Mouse (Mus musculus): Measurements from ENCODE around the gene Tbx6.

Gene Tbx6

GRCm38 (mm10) chr7:126780971-126781635 is at the start of gene Tbx6:
Gene Tbx6 (plus strand): TSS chr7:126781483.
- no peak for DNase-seq (ENCODE audit: low read depth, low spot score)

- DNase-seq (ENCODE audit: low read depth, low spot score) = no peak
Observed at GRCm38 (mm10) chr7:126736122-126736521, 45.2 kb upstream of the Tbx6 start.

GRCm38 (mm10) chr7:126739551-126739950 is 41.7 kb upstream of the Tbx6 start:
- no peak for DNase-seq (ENCODE audit: low read depth, low spot score)

DNA sequence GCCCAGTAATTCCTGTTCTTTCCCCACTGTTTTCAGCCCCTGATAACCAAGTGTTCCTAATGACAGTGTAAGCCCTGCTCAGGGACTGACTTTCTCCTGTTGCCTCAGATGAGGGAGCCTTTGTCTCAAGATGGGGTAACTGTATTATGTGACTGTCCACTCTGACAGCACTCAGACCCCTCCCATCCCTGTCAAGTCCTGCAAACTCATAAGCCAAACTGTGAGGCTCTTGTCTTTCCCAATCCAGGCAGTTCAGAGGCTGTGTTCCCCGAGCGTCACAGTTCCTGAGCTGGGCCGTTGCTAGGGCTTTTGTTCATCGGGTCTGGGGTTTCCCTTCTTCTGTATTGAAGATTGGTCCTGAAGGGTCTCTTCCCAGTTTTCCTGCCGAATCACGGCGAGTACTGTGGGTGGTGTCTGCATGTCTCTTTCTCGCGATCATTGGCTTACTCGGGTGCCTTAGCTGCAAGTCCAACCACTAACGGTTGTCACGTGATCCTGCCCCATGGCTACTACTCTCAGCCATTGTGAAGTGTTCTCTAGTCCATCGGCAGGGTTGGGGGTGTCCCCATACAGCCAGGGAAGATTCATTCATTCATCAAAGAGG is 41.0 kb upstream of the Tbx6 start:
- DNase-seq (ENCODE audit: low read depth, low spot score) = no peak

GRCm38 (mm10) chr7:126740977-126741376 is 40.3 kb upstream of the Tbx6 start:
- DNase-seq (ENCODE audit: low read depth, low spot score) = no peak

DNA sequence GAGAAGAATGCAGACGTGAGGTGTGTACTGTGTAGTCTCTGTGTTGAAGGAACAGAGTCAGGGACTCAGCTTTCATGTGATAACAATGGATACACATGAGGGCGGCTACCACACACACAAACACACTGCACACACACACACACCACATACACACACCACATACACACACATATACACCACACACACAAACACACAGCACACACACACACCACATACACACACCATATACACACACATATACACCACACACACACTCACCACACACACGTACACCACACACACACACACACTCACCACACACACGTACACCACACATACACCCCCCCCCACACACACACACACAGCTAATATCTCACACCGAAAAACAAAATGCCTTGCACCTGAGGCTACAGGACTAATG is 39.8 kb upstream of the Tbx6 start:
- DNase-seq (ENCODE audit: low read depth, low spot score) = no peak

GRCm38 (mm10) chr7:126741964-126742482 is 39.3 kb upstream of the Tbx6 start:
- DNase-seq (ENCODE audit: low read depth, low spot score) = no peak

- no peak for DNase-seq (ENCODE audit: low read depth, low spot score)
Observed at GRCm38 (mm10) chr7:126746066-126746465, 35.2 kb upstream of the Tbx6 start.

DNA sequence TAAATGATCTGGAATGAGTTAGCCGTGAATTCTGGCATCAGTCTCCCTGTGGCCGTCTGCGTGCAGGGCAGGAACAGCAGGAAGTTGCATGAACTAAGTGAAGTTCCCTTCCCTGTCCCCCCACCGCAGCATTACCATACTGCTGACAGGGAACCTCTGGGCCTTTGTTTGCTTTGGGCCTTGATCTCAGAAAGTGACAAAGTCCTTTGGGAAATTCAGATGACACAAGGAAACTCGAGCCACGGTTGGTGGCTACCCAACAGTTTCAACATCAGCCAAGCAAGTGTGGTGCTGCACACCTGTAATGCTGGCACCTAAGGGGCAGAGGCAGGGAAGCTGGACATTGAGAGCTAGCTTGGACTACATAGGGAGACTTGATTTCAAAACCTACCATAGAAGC is 34.5 kb upstream of the Tbx6 start:
- DNase-seq (ENCODE audit: low read depth, low spot score) = no peak

- no peak for DNase-seq (ENCODE audit: low read depth, low spot score)
Observed at GRCm38 (mm10) chr7:126748824-126749223, 32.5 kb upstream of the Tbx6 start.

- DNase-seq (ENCODE audit: low read depth, low spot score) = no peak
Observed at GRCm38 (mm10) chr7:126749582-126750343, 31.5 kb upstream of the Tbx6 start.

- peak; percentile 73 for DNase-seq (ENCODE audit: low read depth, low spot score)
Observed at GRCm38 (mm10) chr7:126754866-126755265, 26.4 kb upstream of the Tbx6 start.

GRCm38 (mm10) chr7:126758539-126758938 is 22.7 kb upstream of the Tbx6 start:
- DNase-seq (ENCODE audit: low read depth, low spot score) = no peak

- DNase-seq (ENCODE audit: low read depth, low spot score) = peak; percentile 82
Observed at GRCm38 (mm10) chr7:126759050-126759671, 22.1 kb upstream of the Tbx6 start, which contains the start of gene Mapk3. Gene Mapk3 (plus strand): TSS chr7:126759601.

GRCm38 (mm10) chr7:126759672-126760390 is 21.5 kb upstream of the Tbx6 start:
- no peak for DNase-seq (ENCODE audit: low read depth, low spot score)

- DNase-seq (ENCODE audit: low read depth, low spot score) = no peak
Observed at GRCm38 (mm10) chr7:126760391-126760802, 20.9 kb upstream of the Tbx6 start.

- DNase-seq (ENCODE audit: low read depth, low spot score) = no peak
Observed at GRCm38 (mm10) chr7:126760956-126761355, 20.3 kb upstream of the Tbx6 start.

DNA sequence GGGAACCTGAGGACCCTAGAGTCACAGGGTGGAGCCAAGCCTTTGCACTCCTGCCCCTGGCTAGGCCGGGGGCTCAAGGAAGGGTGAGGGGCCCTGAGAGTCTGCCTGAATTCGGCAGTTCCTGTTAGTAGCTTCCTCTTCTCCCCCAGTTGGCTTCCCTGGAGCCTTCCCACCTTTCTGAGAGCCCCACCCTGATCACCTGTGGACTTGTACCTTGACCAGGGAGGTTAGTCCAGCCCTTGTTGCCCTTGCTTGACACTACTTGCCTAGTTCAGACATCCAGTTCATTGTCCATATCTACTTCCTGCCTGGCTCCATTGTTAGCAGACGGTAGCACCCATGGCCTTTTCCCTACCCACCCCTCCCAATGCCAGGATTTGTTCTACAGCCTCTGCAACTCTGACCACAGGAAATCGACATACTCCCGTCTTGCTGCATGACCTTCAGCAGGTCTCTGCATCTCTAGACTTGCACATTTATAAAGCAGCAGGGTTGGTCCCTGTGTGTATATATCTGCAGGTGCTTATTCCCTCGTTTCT is 19.7 kb upstream of the Tbx6 start:
- no peak for DNase-seq (ENCODE audit: low read depth, low spot score)

GRCm38 (mm10) chr7:126762471-126763008 is 18.7 kb upstream of the Tbx6 start:
- DNase-seq (ENCODE audit: low read depth, low spot score) = no peak

DNA sequence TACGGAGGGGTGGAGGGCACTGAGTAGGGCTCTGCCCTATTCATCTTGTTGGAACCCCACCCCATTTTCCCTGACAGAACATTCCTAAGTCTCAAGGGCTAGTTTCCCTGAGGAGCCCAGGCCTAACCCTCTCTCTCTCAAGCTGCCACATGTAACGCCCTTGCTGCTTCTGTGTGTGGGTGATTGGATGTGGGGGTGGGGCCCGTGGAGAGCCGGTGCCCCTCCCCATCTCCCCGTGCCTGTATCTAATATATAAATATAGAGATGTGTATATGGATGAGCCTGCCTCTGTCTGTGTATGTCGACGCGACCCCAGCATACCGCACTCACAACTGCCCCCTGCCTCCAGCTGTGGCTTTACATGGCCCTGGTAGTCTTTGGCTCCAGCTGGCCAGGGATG is 15.7 kb upstream of the Tbx6 start:
- no peak for DNase-seq (ENCODE audit: low read depth, low spot score)

DNA sequence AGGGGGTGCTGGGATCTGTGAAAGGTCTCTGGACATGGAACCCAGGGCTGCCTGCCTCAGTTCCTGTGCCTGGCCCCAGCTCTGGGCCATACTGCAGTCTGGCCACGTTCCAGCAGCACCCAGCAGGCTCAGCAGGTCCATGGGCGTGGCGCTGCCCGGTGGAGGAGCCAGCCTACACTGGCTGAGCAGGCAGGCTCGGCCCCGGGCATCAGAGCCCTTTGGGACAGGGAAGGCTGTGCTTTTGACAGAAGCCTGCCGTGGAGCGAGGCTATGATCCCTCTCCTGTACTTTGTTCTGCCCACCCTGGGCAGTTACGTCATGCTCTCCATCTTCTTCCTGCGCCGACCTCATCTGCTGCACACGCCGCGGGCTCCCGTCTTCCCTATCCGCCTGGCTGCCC is 15.1 kb upstream of the Tbx6 start, which contains the start of gene Gdpd3:
Gene Gdpd3, plus strand, starts transcription at position 134 of the 400 bp plus-strand sequence.
- no peak for DNase-seq (ENCODE audit: low read depth, low spot score)
